Mouse (Mus musculus) embryonic facial prominence, embryonic 15.5 days (tissue): ENCODE results near the gene Cfap54. TPM values are rescaled to one million over a fixed set of nuclear protein-coding genes. Genes with fewer than 3 reads are reported as not detected.

Experiments
- ATAC-seq: fragments of 200-750 bp; cut with Nextera tagmentation; 2 replicates; pipeline ENCODE4 v1.8.0; 2017; ENCODE audit warnings: low read depth, moderate TSS enrichment; ENCODE audit not compliant: insufficient number of reproducible peaks, low FRiP score, low TSS enrichment
- H3K27ac ChIP-seq: fragments of 300-500 bp; sonication (generic); replicated peaks from 2 replicates; pipeline ENCODE4 v1.5.1; 2015; ENCODE audit warnings: mild to moderate bottlenecking, inconsistent platforms
- H3K27me3 ChIP-seq: fragments of 300-500 bp; sonication (generic); 2 replicates; pipeline ENCODE4 v1.6.1; 2015; ENCODE audit warnings: inconsistent platforms
- H3K36me3 ChIP-seq: fragments of 300-500 bp; sonication (generic); 2 replicates; pipeline ENCODE4 v1.6.1; 2015; ENCODE audit warnings: mild to moderate bottlenecking, inconsistent platforms
- H3K4me1 ChIP-seq: fragments of 300-500 bp; sonication (generic); 2 replicates; pipeline ENCODE4 v1.6.1; 2015; ENCODE audit warnings: inconsistent platforms
- H3K4me2 ChIP-seq: fragments of 300-500 bp; sonication (generic); replicated peaks from 2 replicates; pipeline ENCODE4 v1.6.1; 2015; ENCODE audit warnings: mild to moderate bottlenecking, inconsistent platforms
- H3K4me3 ChIP-seq: fragments of 300-500 bp; sonication (generic); replicated peaks from 2 replicates; pipeline ENCODE4 v1.5.1; 2015; ENCODE audit warnings: mild to moderate bottlenecking, inconsistent platforms
- H3K9ac ChIP-seq: fragments of 300-500 bp; sonication (generic); 2 replicates; pipeline ENCODE4 v1.6.1; 2015; ENCODE audit warnings: inconsistent platforms
- H3K9me3 ChIP-seq: fragments of 300-500 bp; sonication (generic); replicated peaks from 2 replicates; pipeline ENCODE4 v1.6.1; 2016; ENCODE audit warnings: inconsistent platforms
- WGBS: fragments of 180-500 bp; shearing (Covaris S2); methylation state at CpG from one replicate; pipeline ENCODE4 v1.1.7; 2015; 5-methylcytosine and 5-hydroxymethylcytosine counted together
- polyA plus RNA-seq: library from polyadenylated mRNA; unstranded; fragments of >200 nt; fragmentation: Nextera tagmentation; extraction: Ambion mirVana; gene quantifications from 2 replicates; pipeline ENCODE4 v1.2.1, GENCODE M21; 2015

Cfap54 gene
- polyA plus RNA-seq, 1 experiment from 2014 or later, result 3.3 TPM

DNA sequence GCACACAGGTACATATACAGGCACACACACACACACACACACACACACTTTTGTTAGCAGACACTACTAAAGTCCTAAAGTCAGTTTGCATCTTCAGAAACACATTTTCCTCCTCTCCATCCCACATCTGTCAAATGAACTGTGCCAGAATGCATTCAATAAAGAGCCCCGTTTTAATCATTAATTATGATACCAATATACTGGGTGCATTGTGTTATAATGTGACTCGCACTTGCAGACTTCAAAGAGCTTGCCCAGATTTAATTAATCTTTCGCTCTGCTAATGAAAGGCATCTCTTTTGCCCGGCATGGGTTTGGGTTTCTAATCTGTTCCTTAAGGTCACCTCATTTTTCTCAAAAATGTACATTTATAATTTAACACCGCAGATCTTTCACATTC, 327.1 kb downstream of the Cfap54 start:
- H3K9me3 ChIP-seq, result no peaks in the 10 kb centered on the region
- no peak for ATAC-seq
- H3K27ac ChIP-seq, result no peak overlapping the region
- H3K4me3 ChIP-seq, result no peak overlapping the region
- no peaks in the 10 kb centered on the region for H3K27me3 ChIP-seq
- WGBS, result 84% methylated on average over 5 of the region's 5 CpGs
- H3K4me1 ChIP-seq, result no peaks in the 10 kb centered on the region
- no peak overlapping the region for H3K9ac ChIP-seq
- no peaks in the 10 kb centered on the region for H3K36me3 ChIP-seq
- no peak overlapping the region for H3K4me2 ChIP-seq

DNA sequence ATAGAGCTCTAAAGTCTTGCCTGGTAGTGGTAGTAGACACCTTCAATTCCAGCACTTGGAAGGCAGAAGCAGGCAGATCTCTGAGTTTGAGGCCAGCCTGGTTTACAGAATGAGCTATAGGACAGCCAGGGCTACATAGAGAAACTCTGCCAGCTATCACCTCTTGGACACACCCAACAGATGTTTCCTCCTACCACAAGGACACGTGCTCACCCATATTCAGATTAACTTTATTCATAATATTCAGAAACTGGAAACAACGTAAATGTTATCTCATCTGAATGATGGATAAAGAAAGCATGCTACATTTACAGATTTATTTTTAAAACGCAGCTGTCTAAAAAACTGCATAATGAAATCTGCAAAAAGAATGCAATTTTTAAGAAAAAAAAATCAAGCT, 351.1 kb downstream of the Cfap54 start:
- Histone ChIP-seq H3K9ac (no peak overlapping the region), H3K9me3 (no peaks in the 10 kb centered on the region), H3K27me3 (no peaks in the 10 kb centered on the region), H3K4me2 (no peak overlapping the region), H3K36me3 (no peaks in the 10 kb centered on the region), H3K27ac (no peak overlapping the region), H3K4me3 (no peak overlapping the region), H3K4me1 (no peaks in the 10 kb centered on the region)
- WGBS, result 88% methylated on average over 3 of the region's 3 CpGs
- ATAC-seq, result no peak

DNA sequence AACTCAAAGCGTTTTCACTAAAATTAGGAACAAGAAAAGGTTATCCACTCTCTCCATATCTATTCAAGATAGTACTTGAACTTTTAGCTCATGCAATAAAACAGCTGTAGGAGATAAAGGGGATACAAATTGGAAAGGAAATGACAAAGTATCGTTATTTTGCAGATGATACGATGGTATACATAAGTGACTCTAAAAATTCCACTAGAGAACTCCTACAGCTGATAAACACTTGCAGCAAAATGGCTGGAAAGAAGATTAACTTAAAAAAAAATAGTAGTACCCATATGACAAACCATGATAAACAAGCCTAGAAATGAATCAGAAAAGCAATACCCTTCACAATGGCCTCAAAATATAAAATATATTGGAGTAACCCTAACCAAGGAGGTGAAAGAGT, 352.7 kb downstream of the Cfap54 start:
- no peaks in the 10 kb centered on the region for H3K9me3 ChIP-seq
- H3K27ac ChIP-seq, result no peak overlapping the region
- H3K27me3 ChIP-seq, result no peaks in the 10 kb centered on the region
- H3K4me2 ChIP-seq, result no peak overlapping the region
- H3K9ac ChIP-seq, result no peak overlapping the region
- 80% methylated on average over 3 of the region's 3 CpGs for WGBS
- no peak for ATAC-seq
- H3K4me1 ChIP-seq, result no peaks in the 10 kb centered on the region
- no peak overlapping the region for H3K4me3 ChIP-seq
- no peaks in the 10 kb centered on the region for H3K36me3 ChIP-seq

Other genes with a start within 250 kb of the Cfap54 start
- 16.8 and 17.5 TPM in 2 replicates for gene Cdk17, start 79.3 kb upstream of the Cfap54 start, polyA plus RNA-seq
- 31.5 and 31.9 TPM in 2 replicates for gene Elk3, start 229.5 kb upstream of the Cfap54 start, polyA plus RNA-seq